Mouse (Mus musculus) CH12F3 (cell line): Measurements from ENCODE around the gene Cbr3.

Experiments
- in situ Hi-C: fragments of 300-500 bp; cut with MboI; formaldehyde crosslinking; loops from 2 replicates; pipeline ENCODE4 v1.14.3; 2020; ENCODE audit warnings: low sequenced_read_pairs

Cbr3 gene

DNA sequence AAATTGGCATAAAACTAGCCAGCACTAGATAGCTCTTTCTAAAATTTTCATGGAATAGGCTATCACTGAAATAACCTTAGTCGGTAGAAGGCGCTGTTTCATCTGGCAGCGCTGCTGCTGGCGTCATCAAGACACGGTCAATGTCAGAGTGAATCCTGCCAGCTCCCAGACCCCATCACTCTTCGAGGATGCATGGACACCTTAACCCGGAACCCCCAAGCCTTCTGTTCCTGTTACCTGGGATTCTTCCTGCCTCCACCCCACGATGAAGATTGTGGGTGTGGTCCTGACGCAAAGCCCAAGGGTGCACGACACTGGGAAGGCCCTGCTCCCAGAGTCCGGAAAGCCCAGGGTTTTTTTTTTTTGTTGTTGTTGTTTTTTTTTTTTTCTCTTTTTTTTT is 27.9 kb downstream of the Cbr3 start:
- in situ Hi-C loops: no loop called here

DNA sequence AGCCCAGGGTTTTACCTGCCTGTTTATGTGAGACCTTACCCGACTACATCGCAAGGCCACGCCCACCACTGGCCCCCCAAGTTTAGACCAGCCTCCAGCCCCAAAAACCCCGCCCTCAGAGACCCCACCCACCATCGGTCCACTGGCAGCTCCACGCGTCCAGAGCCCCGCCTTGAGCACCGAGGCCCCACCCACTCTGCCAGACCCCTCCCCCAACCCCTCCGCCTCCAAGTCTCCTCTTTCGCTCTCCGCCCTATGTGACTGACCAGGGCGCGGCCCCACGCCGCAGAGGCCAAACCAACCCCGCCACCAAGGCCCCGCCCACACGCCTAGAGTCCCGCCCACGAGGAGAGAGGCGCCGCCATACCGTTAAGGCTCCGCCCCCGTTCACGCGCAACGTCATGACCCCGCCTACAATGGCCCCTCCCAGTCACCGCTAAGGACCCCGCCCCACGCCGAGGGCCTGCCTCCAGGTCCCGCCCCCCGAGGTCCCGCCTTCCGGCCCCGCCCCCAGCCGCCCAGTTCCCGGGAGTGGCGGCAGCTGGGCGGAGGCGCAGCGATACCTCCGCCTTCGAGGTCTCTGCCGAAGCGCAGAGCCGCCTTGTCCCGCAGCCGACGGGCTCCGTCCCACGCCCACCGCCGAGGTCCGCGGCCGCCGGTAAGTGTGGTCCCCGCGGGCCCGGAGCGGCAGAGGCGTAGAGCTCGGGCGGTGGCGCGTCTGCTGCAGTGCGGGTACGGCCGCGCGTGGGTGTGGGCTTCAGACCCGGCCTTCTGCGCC is 28.6 kb downstream of the Cbr3 start, which contains the start of gene Dop1b:
Gene Dop1b (plus strand): TSS at position 494 of the 778 bp plus-strand sequence.
- in situ Hi-C loops: no loop called here

DNA sequence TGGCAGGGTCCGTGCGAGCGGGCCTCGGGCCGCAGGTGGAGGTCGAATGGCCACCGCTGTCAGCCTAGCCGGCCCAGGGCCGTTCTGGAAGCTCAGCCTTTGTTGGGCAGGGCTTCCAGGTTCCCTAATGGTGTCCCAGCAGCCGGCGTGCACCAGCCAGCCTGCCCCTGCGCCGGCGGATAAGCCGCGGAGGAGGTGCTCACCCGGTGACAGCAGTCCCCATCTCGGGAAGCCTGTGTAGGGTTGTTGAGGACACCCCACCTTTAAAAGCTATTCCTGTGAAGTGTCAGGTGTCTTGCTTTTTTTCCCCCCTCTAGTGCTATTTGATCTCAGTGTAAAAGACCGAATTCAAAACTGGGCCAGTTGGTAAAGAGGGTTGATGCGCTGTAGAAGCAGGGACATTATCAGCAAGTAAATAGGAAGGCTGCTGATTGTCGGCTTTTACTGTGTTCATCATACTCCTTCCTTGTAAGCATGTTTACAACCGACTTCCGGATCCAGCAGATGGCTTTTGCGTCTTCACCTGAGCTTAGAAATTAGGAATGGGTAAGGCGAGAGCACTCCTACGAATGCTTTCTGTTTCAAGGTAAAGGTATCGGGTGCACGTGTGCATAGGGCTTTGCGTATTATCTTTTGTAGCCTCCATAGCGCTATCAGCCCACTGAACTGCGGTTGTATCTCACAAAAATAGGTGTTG is 29.3 kb downstream of the Cbr3 start:
- in situ Hi-C loops: no loop called here

DNA sequence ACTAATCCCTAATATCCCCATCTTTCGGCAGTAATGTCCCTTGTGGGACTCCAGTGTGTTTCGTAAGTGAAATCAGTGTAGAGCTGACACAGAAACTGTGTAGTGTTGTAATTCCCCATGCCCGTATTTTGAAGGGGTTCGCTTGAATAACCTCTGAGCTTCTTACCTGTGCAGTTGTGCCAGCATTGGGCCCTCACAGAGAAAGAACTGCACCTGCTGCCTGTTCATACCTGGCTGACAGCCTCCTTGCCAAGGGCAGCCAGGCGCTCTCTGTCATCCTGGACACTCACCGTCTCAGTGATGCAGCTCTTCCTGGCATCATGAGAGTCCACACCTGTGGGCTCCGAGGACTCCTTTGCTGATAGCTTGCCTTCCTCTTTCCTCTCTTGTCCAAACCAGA is 30.0 kb downstream of the Cbr3 start:
- in situ Hi-C loops: no loop called here

DNA sequence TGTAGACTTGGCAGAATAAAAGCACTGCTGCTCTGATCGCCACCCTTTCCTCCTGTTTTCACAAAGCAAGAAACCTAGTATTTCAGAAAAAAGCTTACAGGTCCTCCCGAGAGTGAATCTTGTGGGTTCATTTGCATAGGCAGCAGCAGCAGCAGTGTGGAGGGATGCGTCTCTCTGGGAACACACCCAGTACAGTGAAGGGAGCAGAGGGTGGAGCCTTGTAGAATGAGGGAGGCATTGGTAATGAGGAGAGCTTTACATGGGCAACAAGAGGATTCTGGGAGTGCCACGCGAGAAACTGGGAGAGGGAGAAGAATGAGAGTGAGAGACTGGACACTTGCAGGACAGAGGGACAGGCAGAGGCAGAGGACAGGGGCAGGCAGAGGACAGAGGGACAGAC is 31.4 kb downstream of the Cbr3 start:
- in situ Hi-C loops: no loop called here

DNA sequence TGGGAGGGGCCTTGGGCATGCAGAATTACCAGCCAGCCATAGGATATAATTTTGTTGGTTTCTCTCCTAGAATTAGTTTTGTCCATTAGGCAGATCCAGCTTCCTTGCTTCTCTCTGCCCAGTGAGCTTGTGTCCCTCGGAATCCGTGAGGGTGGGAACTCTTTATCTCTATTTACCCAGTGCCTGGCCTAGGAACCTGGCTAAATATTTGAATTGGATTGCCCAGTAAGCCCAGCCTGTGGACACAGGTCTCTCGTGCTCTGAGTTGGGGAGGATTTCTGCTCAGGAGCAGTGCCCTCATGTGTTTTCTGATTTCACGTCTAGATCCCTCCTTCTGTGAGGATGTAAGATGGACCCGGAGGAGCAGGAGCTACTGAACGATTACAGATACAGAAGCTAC is 32.8 kb downstream of the Cbr3 start:
- in situ Hi-C loops: no loop called here

DNA sequence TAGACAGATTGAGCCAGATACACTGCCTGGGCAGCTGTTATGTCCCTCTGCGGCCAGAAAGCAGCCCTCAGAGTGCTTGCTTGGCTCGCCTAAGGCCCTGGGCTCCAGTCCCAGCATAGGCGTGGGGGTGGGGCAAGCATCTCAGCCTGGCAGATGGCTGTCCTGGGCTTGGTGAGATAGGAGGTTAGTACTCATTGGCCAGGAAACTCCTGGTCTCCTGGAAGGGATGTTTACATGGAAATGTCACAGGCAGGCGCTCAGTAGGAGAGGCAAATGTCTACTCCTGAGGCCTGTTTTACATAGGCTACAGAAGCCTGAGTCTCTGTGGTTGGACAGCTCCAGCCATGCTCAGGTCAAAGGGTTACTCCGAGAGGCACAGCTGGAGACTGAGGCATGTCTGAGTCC is 34.3 kb downstream of the Cbr3 start:
- in situ Hi-C loops: no loop called here

DNA sequence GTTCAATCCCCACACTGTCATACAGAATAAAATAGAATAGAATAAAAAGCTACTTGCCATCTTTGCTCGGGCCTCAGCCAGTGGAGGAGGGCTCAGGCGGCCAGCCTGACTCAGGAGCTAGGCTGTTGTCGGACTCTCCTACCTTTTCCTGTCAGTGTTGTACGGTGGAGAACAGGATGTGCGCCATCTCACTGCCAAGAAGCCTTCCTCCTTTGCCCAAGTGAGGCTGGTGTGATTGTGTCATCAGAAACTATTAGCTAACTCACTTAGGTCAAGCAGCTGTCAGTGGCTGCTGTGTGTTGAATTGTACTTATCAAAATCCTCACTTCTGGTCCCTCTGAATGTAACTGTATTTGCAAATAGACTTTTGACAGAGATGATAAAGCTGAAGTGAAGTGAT is 38.8 kb downstream of the Cbr3 start:
- in situ Hi-C loops: no loop called here

DNA sequence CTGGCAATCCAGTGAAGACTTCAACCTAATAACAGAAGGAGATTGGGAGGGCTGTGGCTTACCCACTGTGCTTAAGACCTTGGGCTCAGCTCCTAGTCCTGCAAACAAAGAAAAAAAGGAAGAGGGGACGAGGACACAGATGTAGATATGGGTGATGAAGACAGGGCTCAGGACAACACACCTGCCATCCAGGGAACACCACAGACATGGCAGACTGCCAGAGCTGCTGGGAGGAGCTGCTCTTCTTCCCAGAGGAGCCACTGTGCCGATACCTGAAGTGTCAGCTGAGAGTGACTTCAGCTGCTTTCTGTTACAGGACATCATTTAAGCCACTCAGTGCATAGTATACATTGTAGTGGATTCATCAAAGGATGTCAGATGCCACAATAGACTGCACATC is 39.5 kb downstream of the Cbr3 start:
- in situ Hi-C loops: no loop called here

DNA sequence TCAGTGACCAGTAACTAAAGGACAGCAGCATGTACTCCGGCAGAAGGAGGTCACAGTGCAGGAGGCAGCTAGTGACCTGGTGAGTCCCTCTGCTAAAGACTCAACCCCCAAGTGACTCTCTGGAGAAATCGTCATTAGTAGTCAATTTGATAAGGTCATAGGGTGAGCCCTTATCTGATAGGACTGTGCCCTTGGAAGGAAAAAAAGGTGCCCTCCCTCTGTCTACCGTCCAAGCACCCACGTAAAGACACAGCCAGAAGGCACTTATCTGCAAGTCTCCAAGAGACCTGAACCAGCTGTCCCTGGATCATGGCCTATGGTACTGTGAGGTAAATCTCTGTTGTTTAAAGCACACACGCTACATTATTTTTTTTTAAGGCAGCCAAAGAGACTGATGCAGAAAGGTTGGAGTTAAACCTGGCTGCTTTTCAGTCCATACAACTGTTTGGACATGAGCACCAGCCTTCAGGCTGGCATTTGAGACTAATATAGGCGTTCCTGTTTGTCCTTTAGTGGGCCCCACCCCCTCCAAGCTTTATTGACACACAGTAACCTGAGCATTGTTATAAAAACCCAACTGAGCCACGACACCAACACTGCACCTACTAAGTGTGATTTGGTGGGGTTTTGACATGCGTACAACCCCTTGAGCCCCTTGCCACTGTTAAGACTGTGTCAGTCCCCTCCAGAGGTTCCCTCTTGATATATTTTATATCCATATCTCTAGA is 42.6 kb downstream of the Cbr3 start:
- in situ Hi-C loops: no loop called here

DNA sequence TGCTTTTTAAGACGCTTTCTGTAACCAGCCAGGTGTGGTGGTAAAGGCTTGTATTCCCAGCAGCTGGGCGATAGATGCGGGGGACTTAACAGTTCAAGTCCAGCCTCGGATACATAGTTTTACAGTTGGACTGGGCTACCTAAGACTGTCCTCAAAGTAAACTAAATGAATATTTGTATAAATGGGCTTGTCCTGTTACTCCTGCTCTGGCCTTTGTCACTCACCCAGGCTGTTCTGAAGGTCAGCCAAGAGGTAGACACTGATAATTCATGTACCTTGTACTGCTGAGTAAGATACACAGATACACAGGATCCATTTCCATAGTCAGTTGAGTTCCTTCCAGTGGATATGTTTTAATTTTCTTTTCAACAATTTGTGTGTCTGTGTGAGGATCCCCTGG is 43.2 kb downstream of the Cbr3 start:
- in situ Hi-C loops: no loop called here

DNA sequence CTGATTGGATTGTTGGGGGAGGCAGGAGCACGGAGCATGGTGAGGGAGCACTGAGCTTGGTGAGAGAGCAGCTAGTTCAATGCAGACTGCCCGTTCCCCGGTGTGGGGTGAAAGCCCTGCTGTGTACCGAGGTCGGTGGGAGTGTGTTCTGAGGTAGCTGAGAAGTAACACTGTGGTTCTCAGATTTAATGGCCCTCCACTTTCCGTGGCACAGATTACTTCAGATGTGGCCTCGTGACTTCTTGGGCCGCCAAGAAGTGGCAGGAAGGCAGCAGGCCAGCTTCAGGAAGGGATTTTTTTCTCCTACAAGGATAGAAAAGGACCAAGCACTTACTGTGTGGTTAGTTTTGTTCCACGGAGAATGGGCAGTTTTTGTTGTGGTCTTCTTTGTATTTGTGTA is 45.7 kb downstream of the Cbr3 start:
- in situ Hi-C loops: no loop called here

DNA sequence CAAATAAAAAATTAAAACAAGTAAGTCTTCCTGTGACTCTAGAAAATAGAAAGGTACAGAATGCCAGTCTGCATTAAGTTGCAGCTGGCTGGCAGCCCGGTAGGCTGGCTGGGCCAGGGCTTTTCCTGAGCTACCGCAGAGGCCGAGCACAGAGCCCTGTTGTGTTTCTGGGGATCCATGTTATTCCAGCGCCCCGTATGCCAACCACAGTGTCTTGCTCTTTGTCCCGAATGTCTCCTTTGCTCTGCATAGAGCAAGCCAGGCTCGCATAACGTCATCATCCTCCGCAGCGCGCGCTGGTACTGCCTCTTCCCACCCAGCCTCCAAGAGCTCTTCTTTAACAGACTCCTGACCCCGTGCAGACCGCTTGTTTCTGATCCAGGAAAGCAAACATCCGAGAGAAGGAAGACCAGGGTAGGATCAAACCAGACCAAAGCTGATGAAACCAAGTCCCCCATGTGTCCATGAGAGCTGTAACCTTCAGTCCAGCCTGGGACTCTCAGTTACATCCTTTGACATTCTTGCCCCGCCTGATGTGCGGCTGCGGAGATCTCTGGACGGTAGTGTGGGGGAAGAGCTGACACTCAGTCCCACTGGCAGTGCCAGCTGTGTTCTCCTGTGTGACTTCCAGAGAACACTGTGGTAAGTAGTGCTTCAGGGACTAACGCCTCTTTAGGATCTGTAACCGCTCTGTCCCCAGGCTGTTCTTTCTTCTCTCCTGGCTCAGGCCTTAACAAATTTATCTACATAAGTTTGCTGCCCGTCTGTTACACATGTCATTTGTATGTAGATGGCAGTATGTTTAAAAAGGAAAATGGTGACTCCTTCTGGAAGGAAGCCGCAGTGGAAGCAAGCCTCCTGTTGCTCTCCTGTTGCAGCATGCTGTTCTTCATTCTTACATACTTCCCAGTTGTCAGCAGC is 47.0 kb downstream of the Cbr3 start:
- in situ Hi-C loops: no loop called here

DNA sequence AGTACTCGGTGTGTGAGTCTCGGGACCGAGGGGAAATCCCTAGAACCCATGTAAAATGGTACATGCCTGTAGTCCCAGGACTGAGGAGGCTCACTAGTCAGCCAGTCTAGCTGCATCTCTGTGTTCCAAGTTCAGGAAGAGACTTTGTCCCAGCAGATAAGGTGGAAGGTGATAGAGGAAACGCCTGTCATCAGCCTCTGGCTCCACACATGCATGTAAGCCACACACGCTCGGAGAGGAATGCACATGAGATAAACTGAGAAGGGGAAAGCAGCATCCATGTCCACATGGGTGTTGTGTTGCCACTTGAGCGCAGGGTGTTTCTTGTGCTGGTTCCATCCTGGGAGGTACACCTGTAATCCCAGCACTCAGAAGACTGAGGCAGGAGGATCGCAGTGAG is 48.3 kb downstream of the Cbr3 start:
- in situ Hi-C loops: no loop called here

DNA sequence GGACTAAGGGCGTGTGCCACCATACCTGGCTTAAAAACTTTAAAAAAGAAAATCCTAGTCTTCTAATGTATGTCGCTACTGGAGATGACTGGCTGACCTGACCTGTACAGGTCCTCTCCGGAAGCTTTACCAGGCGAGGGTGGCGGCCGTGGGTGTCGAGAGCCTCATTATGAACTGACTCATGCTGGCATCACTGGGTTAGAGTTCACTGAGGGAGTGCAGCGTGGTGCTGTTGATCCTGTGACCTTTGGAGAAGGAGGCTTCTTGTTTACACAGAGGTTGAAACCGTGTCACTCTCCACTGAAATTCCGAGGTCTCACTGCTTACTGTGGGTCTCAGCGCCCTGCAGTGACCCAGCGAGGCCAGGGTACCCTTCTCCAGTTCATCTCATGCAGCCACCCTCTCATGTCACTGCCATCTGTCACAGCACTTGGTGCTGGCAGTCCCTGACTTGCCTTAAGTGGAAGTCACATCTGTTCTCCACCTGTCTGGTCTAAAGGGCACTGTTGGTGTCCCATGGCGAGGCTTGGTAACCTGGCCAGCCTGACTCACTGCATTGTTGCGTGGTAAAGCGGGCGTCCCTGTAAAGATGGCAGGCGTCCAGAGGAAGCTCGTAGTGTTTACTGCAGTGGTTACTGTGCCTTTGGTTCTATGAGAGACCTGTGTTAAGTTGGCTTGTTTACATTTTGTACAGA is 50.0 kb downstream of the Cbr3 start:
- in situ Hi-C loops: no loop called here

DNA sequence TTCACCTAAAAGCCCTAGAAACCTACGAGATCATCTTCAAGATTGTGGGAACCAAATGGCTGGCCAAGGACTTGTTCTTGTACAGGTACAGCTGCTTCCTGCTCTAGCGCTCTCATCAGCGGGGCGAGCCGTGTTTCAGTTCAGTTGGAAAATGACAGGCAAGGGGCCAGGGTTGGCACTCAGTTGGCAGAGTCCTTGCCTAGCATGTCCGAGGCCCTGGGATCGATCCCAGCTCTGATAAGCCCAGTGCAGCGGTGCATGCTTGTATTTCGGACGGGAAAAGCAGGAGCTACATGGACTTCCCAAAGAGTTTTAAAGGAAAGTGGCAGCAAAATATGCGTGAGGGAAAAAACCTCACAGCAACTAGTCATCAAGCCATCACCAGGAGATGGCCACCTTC is 56.2 kb downstream of the Cbr3 start:
- in situ Hi-C loops: no loop called here
